Mouse (Mus musculus) myocyte (in vitro differentiated cells): ENCODE results near the gene Itk.

Source experiments
- CEBPB ChIP-seq: IDR thresholded peaks from 2 replicates; pipeline ENCODE4 v1.6.1; 2011; ENCODE audit warnings: mild to moderate bottlenecking, moderate library complexity; ENCODE audit not compliant: poor library complexity, insufficient read depth, severe bottlenecking
- E2F4 ChIP-seq: IDR thresholded peaks from one replicate; pipeline ENCODE4 v1.6.1; 2011; ENCODE audit warnings: mild to moderate bottlenecking, control low read depth, moderate library complexity; ENCODE audit not compliant: insufficient read depth
- MAX ChIP-seq: IDR thresholded peaks from one replicate; pipeline ENCODE4 v1.6.1; 2011; ENCODE audit warnings: low read depth, mild to moderate bottlenecking, control low read depth
- MYOD1 ChIP-seq, 3 experiments: IDR thresholded peaks; one replicate each; pipeline ENCODE4 v1.6.1; 2011; ENCODE audit warnings: control low read depth in 2 of 3, low read depth in 2 of 3, mild to moderate bottlenecking in 2 of 3, moderate library complexity in 1 of 3; ENCODE audit not compliant: insufficient read length in 2 of 3, control insufficient read depth in 1 of 3
- POLR2A ChIP-seq: IDR thresholded peaks from one replicate; pipeline ENCODE4 v1.6.1; 2011; ENCODE audit warnings: low read depth, mild to moderate bottlenecking, control low read depth, moderate library complexity; ENCODE audit not compliant: insufficient read length
- POLR2AphosphoS2 ChIP-seq: IDR thresholded peaks from one replicate; pipeline ENCODE4 v1.6.1; 2011; ENCODE audit warnings: low read depth, control low read depth; ENCODE audit not compliant: insufficient read length
- REST ChIP-seq: IDR thresholded peaks from one replicate; pipeline ENCODE4 v1.6.1; 2011; ENCODE audit warnings: mild to moderate bottlenecking, control low read depth, moderate library complexity; ENCODE audit not compliant: insufficient read depth, insufficient read length
- TCF12 ChIP-seq: IDR thresholded peaks from one replicate; pipeline ENCODE4 v1.6.1; 2011; ENCODE audit warnings: mild to moderate bottlenecking, control low read depth; ENCODE audit not compliant: poor library complexity, insufficient read depth, severe bottlenecking
- USF1 ChIP-seq: IDR thresholded peaks from one replicate; pipeline ENCODE4 v1.6.1; 2011; ENCODE audit warnings: low read depth, mild to moderate bottlenecking, control low read depth, moderate library complexity

DNA sequence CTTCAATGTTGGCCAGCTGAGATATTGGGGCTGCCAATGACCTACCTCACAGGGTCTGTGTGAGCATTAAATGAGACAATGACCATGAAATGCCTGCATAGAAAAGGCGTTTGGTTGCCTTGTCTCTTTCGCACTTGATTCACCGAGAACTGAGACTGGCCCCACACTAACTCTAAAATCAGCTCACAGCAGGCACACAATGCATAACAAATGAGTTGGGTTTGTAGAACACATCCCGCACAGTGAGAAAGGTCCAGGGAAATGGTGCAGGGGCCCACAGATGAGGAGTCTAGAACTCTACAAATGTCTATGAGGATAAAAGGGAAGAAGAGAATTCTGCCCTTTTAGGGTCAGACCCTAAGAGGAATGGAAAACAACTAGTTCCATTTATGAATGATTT lies 100.3 kb downstream of the Itk start:
- no peak for TF ChIP-seq POLR2A
- no peak for TF ChIP-seq REST
- TF ChIP-seq MAX, result no peak
- TF ChIP-seq E2F4, result no peak
- no peak for TF ChIP-seq CEBPB
- TF ChIP-seq MYOD1 (IDR thresholded peaks at IDR 0.05; ENCODE audit: control insufficient read depth in 1 of 3, insufficient read length in 2 of 3, low read depth in 2 of 3), result no peak
- no peak for TF ChIP-seq TCF12
- no peak for TF ChIP-seq USF1
- no peak for TF ChIP-seq POLR2AphosphoS2
